Mouse (Mus musculus) neural tube, embryonic 12.5 days (tissue): ENCODE data around the gene Klhdc7a. TPM values are rescaled to one million over a fixed set of nuclear protein-coding genes. Genes with fewer than 3 reads are reported as not detected.

Source experiments
- ATAC-seq: fragments of 200-750 bp; cut with Nextera tagmentation; 2 replicates; pipeline ENCODE4 v1.8.0; 2017; ENCODE audit warnings: low read depth, mild to moderate bottlenecking, moderate TSS enrichment, moderate library complexity; ENCODE audit not compliant: low FRiP score
- H3K27ac ChIP-seq: fragments of 300-500 bp; sonication (generic); 2 replicates; pipeline ENCODE4 v1.5.1; 2016
- H3K27me3 ChIP-seq: fragments of 300-500 bp; sonication (generic); replicated peaks from 2 replicates; pipeline ENCODE4 v1.6.1; 2016; ENCODE audit warnings: mild to moderate bottlenecking
- H3K36me3 ChIP-seq: fragments of 300-500 bp; sonication (generic); 2 replicates; pipeline ENCODE4 v1.6.1; 2016; ENCODE audit warnings: mild to moderate bottlenecking
- H3K4me1 ChIP-seq: fragments of 300-500 bp; sonication (generic); 2 replicates; pipeline ENCODE4 v1.6.1; 2016
- H3K4me2 ChIP-seq: fragments of 300-500 bp; sonication (generic); replicated peaks from 2 replicates; pipeline ENCODE4 v1.6.1; 2016; ENCODE audit warnings: mild to moderate bottlenecking
- H3K4me3 ChIP-seq: fragments of 300-500 bp; sonication (generic); 2 replicates; pipeline ENCODE4 v1.5.1; 2016
- H3K9ac ChIP-seq: fragments of 300-500 bp; sonication (generic); 2 replicates; pipeline ENCODE4 v1.6.1; 2016; ENCODE audit warnings: mild to moderate bottlenecking
- H3K9me3 ChIP-seq: fragments of 300-500 bp; sonication (generic); 2 replicates; pipeline ENCODE4 v1.6.1; 2016; ENCODE audit warnings: mild to moderate bottlenecking
- WGBS: fragments of 180-500 bp; shearing (Covaris S2); methylation state at CpG from one replicate; pipeline ENCODE4 v1.1.7; 2016; 5-methylcytosine and 5-hydroxymethylcytosine counted together
- polyA plus RNA-seq: library from polyadenylated mRNA; unstranded; fragments of >200 nt; fragmentation: Nextera tagmentation; extraction: Ambion mirVana; gene quantifications from 2 replicates; pipeline ENCODE4 v1.2.1, GENCODE M21; 2016

Gene Klhdc7a
- polyA plus RNA-seq, 1 experiment from 2014 or later, result not detected

GRCm38 (mm10) chr4:139959188-139959587 is 8.6 kb downstream of the Klhdc7a start:
- H3K4me1 ChIP-seq, result no peaks in the 10 kb centered on the region
- H3K4me2 ChIP-seq, result no peak overlapping the region
- no peaks in the 10 kb centered on the region for H3K9me3 ChIP-seq
- H3K9ac ChIP-seq, result no peak overlapping the region
- ATAC-seq, result no peak
- H3K27ac ChIP-seq, result no peak overlapping the region
- 91% methylated on average over 3 of the region's 3 CpGs for WGBS
- H3K27me3 ChIP-seq, result no peaks in the 10 kb centered on the region; the same call in 1 of the 2 replicates
- no peak overlapping the region for H3K4me3 ChIP-seq
- no peaks in the 10 kb centered on the region for H3K36me3 ChIP-seq

GRCm38 (mm10) chr4:139950876-139951485 is 16.8 kb downstream of the Klhdc7a start:
- Histone ChIP-seq H3K27me3 (no peaks in the 10 kb centered on the region; the same call in 1 of the 2 replicates), H3K4me2 (peak overlapping the region; percentile 56; the same call in 1 of the 2 replicates), H3K36me3 (no peaks in the 10 kb centered on the region), H3K27ac (no peak overlapping the region), H3K9me3 (no peaks in the 10 kb centered on the region), H3K4me1 (peaks cover 11% of the 10 kb centered on the region), H3K9ac (no peak overlapping the region), H3K4me3 (no peak overlapping the region)
- 59% methylated on average over 6 of the region's 7 CpGs for WGBS
- no peak for ATAC-seq

GRCm38 (mm10) chr4:139950431-139950848 is 17.4 kb downstream of the Klhdc7a start:
- H3K27me3 ChIP-seq, result no peaks in the 10 kb centered on the region; the same call in 1 of the 2 replicates
- no peak overlapping the region for H3K27ac ChIP-seq
- H3K36me3 ChIP-seq, result no peaks in the 10 kb centered on the region
- H3K9ac ChIP-seq, result no peak overlapping the region
- H3K9me3 ChIP-seq, result no peaks in the 10 kb centered on the region
- no peak for ATAC-seq
- 1% methylated on average over 20 of the region's 20 CpGs for whole genome bisulfite sequencing
- peak overlapping the region; percentile 56 for H3K4me2 ChIP-seq
- H3K4me3 ChIP-seq, result no peak overlapping the region
- H3K4me1 ChIP-seq, result peaks cover 11% of the 10 kb centered on the region

- no peak for ATAC-seq
Observed at GRCm38 (mm10) chr4:139948591-139948990, 19.2 kb downstream of the Klhdc7a start.

GRCm38 (mm10) chr4:139947341-139947740 is 20.5 kb downstream of the Klhdc7a start:
- ATAC-seq, result no peak
- no peaks in the 10 kb centered on the region; the same call in 1 of the 2 replicates for H3K27me3 ChIP-seq
- H3K36me3 ChIP-seq, result no peaks in the 10 kb centered on the region
- H3K4me1 ChIP-seq, result peaks cover 11% of the 10 kb centered on the region
- 91% methylated on average over 2 of the region's 2 CpGs for WGBS
- H3K4me3 ChIP-seq, result no peak overlapping the region
- no peak overlapping the region for H3K9ac ChIP-seq
- H3K4me2 ChIP-seq, result no peak overlapping the region
- H3K9me3 ChIP-seq, result no peaks in the 10 kb centered on the region
- H3K27ac ChIP-seq, result no peak overlapping the region

More at GRCm38 (mm10) chr4:139948591-139948990, 19.2 kb downstream of the Klhdc7a start:
- Histone ChIP-seq H3K9me3 (no peaks in the 10 kb centered on the region), H3K27ac (no peak overlapping the region), H3K4me3 (no peak overlapping the region), H3K27me3 (no peaks in the 10 kb centered on the region; the same call in 1 of the 2 replicates), H3K4me1 (peaks cover 11% of the 10 kb centered on the region), H3K9ac (no peak overlapping the region), H3K4me2 (no peak overlapping the region), H3K36me3 (no peaks in the 10 kb centered on the region)
- 15% methylated on average over 7 of the region's 7 CpGs for WGBS

- H3K36me3 ChIP-seq, result no peaks in the 10 kb centered on the region
Observed at GRCm38 (mm10) chr4:139941831-139942230, 26.0 kb downstream of the Klhdc7a start.

GRCm38 (mm10) chr4:139935557-139935956 is 32.3 kb downstream of the Klhdc7a start:
- Histone ChIP-seq H3K9me3 (no peaks in the 10 kb centered on the region), H3K4me2 (no peak overlapping the region), H3K27ac (no peak overlapping the region), H3K4me3 (no peak overlapping the region), H3K27me3 (no peaks in the 10 kb centered on the region), H3K4me1 (0 out of 2 replicates have a peak, but pooled peaks cover 8% of the 10 kb centered on the region), H3K36me3 (no peaks in the 10 kb centered on the region), H3K9ac (no peak overlapping the region)
- 88% methylated on average over 3 of the region's 3 CpGs for WGBS
- no peak for ATAC-seq

More at GRCm38 (mm10) chr4:139941831-139942230, 26.0 kb downstream of the Klhdc7a start:
- no peaks in the 10 kb centered on the region for H3K4me1 ChIP-seq
- WGBS, result 81% methylated on average over 2 of the region's 2 CpGs
- no peak for ATAC-seq
- H3K9ac ChIP-seq, result no peak overlapping the region
- H3K9me3 ChIP-seq, result no peaks in the 10 kb centered on the region
- H3K4me2 ChIP-seq, result no peak overlapping the region
- H3K4me3 ChIP-seq, result no peak overlapping the region
- H3K27ac ChIP-seq, result no peak overlapping the region
- no peaks in the 10 kb centered on the region for H3K27me3 ChIP-seq

DNA sequence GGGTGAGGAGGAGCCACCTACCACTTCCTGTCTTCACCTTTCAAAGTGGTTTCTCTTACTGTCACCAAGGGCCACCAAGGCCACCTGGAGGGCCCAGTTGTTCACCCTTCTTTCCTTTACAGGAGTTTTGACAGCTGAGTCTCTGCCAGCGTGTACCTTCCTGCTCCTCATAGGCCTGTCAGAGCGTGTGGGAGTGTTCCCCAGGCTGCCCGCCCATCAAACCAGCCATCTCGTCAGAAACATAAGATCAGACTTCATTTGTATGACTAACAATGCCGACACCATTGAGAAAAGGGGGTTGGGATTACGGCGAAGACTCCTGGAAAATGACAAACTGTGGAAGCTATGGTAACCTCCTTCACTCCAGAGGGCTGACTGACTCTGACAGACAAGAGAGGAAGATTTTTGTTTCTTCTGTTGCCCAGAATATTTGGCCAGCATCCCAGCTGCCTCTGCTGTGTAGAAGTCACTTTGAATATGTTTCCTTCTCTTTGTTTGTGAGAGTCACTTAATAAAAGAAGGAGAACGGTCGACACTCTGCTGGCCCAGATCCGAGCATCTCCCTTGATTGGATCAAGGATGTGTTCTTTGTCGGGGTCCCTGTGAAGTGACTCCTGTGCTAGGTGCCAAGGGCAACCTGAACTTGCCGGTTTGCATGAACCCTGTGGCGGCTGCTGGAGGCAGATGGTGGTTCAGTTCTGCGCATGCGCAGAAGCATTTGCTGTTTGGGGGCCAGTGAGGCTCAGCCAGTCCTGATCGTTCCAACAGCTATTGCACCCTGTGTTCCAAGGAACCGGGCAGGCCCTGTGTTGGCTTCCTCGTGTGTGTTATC is 34.6 kb downstream of the Klhdc7a start:
- Histone ChIP-seq H3K9me3 (no peaks in the 10 kb centered on the region), H3K4me1 (0 out of 2 replicates have a peak, but pooled peaks cover 8% of the 10 kb centered on the region), H3K27ac (no peak overlapping the region), H3K36me3 (no peaks in the 10 kb centered on the region), H3K4me2 (no peak overlapping the region), H3K4me3 (no peak overlapping the region), H3K27me3 (no peaks in the 10 kb centered on the region; the same call in 1 of the 2 replicates), H3K9ac (no peak overlapping the region)
- 81% methylated on average over 18 of the region's 18 CpGs for WGBS
- no peak for ATAC-seq

- Histone ChIP-seq H3K4me2 (0 out of 2 replicates have a peak overlapping the region, but pooled peaks have one; percentile 2), H3K36me3 (no peaks in the 10 kb centered on the region), H3K27ac (no peak overlapping the region), H3K4me1 (0 out of 2 replicates have a peak, but pooled peaks cover 8% of the 10 kb centered on the region), H3K9me3 (no peaks in the 10 kb centered on the region), H3K27me3 (no peaks in the 10 kb centered on the region; the same call in 1 of the 2 replicates), H3K9ac (no peak overlapping the region), H3K4me3 (no peak overlapping the region)
- ATAC-seq, result no peak
- 38% methylated on average over 12 of the region's 12 CpGs for WGBS
Observed at GRCm38 (mm10) chr4:139931790-139932510, 35.9 kb downstream of the Klhdc7a start.

GRCm38 (mm10) chr4:139930885-139931284 is 36.9 kb downstream of the Klhdc7a start:
- H3K4me2 ChIP-seq, result no peak overlapping the region
- H3K4me3 ChIP-seq, result no peak overlapping the region
- H3K36me3 ChIP-seq, result no peaks in the 10 kb centered on the region
- H3K27ac ChIP-seq, result no peak overlapping the region
- ATAC-seq, result no peak
- H3K27me3 ChIP-seq, result no peaks in the 10 kb centered on the region; the same call in none of the 2 replicates
- no peak overlapping the region for H3K9ac ChIP-seq
- WGBS, result 56% methylated on average over 7 of the region's 7 CpGs
- peaks cover 15% of the 10 kb centered on the region for H3K4me1 ChIP-seq
- no peaks in the 10 kb centered on the region for H3K9me3 ChIP-seq

- Histone ChIP-seq H3K4me1 (peaks cover 15% of the 10 kb centered on the region), H3K9ac (no peak overlapping the region), H3K4me3 (peak overlapping the region; percentile 25; the same call in 1 of the 2 replicates), H3K4me2 (peak overlapping the region; percentile 62), H3K36me3 (no peaks in the 10 kb centered on the region), H3K27me3 (no peaks in the 10 kb centered on the region; the same call in none of the 2 replicates), H3K9me3 (no peaks in the 10 kb centered on the region), H3K27ac (no peak overlapping the region)
- ATAC-seq, result no peak
- 6% methylated on average over 11 of the region's 11 CpGs for WGBS
Observed at GRCm38 (mm10) chr4:139926161-139926561, 41.7 kb downstream of the Klhdc7a start.
